Mouse (Mus musculus): ENCODE data around the gene Tiparp. TPM values are rescaled to one million over a fixed set of nuclear protein-coding genes. Genes with fewer than 3 reads are reported as not detected.

Tiparp gene
- polyA plus RNA-seq, 1 experiment from 2014 or later = 18.0 TPM

DNA sequence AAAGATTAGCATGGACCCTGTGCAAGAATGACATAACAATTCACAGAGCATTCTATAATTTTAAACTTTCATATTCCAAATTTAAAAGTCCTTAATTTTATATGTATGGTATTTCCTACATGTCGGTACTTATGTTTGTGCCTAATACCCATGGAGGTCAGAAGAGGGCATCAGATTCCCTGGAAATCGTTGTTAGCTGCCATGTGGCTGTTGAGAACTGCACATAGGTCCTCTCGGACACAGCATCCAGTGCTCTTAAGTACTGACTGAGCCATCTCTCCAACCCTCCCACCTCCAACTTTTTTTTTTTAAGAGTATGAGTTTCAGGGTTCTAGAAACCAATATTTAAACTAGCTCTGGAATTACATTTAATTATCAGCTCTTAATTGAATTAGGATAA, 2.5 kb upstream of the Tiparp start:
- no peak overlapping the region for H3K4me2 ChIP-seq
- H3K27me3 ChIP-seq (replicated peaks; ENCODE audit: control insufficient read depth, insufficient read depth, low read length) = no peaks in the 10 kb centered on the region
- no peak overlapping the region for H3K27ac ChIP-seq (ENCODE audit: low read depth, low read length)
- ATAC-seq (replicated peaks; ENCODE audit: low FRiP score) (no peak), DNase-seq (ENCODE audit: low spot score) (no peak)
- no peaks in the 10 kb centered on the region for H3K9me3 ChIP-seq (ENCODE audit: control insufficient read depth, low read length)
- WGBS = 72% methylated on average over 3 of the region's 3 CpGs
- H3K36me3 ChIP-seq (ENCODE audit: control insufficient read depth, insufficient read depth, low read length) = no peaks in the 10 kb centered on the region
- H3K9ac ChIP-seq (ENCODE audit: low read depth, low read length) = no peak overlapping the region
- no peaks in the 10 kb centered on the region for H3K4me1 ChIP-seq (replicated peaks; ENCODE audit: control insufficient read depth, insufficient read depth, low read length)
- H3K4me3 ChIP-seq (ENCODE audit: low read depth, low read length) = no peak overlapping the region

DNA sequence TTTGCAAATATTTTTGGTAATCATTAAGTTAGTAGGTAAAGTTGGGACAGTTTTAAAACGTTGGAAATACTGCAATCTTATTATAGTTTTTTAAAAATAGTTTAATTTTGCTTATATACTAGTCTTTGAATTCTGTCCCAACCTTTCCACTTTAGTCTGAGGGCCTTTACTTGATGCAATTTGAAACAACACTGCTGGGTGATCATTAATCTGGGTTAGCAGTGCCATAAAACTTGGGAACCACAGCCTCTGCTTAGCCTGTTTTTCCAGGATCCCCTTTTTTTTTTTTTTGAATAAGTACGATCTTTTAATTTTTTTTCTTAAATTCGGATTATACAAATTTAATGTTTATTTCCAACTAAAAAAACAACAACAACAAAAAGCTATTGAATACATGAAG, 1.0 kb upstream of the Tiparp start:
- H3K4me3 ChIP-seq (ENCODE audit: low read depth, low read length) = peak overlapping the region; percentile 88
- H3K9ac ChIP-seq (ENCODE audit: low read depth, low read length) = peak overlapping the region; percentile 90; the same call in 1 of the 2 replicates
- ATAC-seq (replicated peaks; ENCODE audit: low FRiP score) = no peak
- no peak for DNase-seq (ENCODE audit: low spot score)
- 18% methylated on average over 3 of the region's 3 CpGs for WGBS
- no peaks in the 10 kb centered on the region for H3K27me3 ChIP-seq (replicated peaks; ENCODE audit: control insufficient read depth, insufficient read depth, low read length)
- no peaks in the 10 kb centered on the region for H3K36me3 ChIP-seq (ENCODE audit: control insufficient read depth, insufficient read depth, low read length)
- H3K27ac ChIP-seq (ENCODE audit: low read depth, low read length) = no peak overlapping the region
- H3K9me3 ChIP-seq (ENCODE audit: control insufficient read depth, low read length) = no peaks in the 10 kb centered on the region
- peak overlapping the region; percentile 81 for H3K4me2 ChIP-seq
- H3K4me1 ChIP-seq (replicated peaks; ENCODE audit: control insufficient read depth, insufficient read depth, low read length) = no peaks in the 10 kb centered on the region; the same call in 1 of the 2 replicates

DNA sequence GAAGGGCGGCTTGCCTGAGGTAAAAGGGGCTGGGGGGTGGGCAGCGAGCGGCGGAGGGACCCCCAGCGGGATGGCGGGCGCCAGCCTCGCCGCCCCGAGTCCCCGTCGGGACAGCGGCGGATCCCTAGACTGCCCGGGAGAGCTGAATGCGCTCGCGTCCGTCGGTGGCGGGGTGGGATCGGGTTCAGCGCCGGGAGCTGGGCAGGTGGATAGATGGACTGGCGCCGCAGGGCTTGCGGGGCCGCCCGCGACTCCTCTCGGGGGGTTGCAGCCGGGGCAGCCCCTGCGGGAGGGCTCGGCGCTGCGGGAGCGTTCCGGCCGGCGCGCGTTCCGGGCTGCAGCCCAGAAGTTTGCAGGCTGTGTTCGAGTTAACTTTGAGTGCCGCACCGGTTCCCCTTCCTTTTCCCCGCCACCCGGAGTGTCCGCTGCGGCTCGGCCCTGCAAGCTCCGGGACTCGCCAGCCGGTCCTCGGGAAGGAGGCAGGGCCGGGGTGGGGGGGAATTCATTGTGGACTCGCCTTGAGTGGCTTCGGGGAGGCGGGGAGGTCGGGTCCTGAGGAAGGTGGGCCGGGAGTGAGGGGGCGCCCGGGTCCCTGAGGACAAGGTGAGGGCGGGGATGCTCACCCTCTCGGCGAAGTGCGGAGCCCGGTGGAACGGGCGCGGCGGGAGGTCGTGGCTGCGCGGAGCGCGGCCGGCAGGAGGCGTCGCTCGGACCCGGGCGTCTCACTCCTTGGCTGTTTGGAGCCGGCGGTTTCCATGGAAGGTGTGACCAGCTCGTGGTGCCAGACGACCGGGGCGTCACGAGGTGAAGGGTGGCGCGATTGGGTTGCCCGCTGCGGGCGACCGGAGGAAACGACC, 632 bp downstream of the Tiparp start:
- Histone ChIP-seq H3K9ac (ENCODE audit: low read depth, low read length) (peak overlapping the region; percentile 90), H3K4me3 (ENCODE audit: low read depth, low read length) (peak overlapping the region; percentile 88), H3K4me2 (peak overlapping the region; percentile 81), H3K36me3 (ENCODE audit: control insufficient read depth, insufficient read depth, low read length) (no peaks in the 10 kb centered on the region), H3K27me3 (replicated peaks; ENCODE audit: control insufficient read depth, insufficient read depth, low read length) (no peaks in the 10 kb centered on the region), H3K4me1 (replicated peaks; ENCODE audit: control insufficient read depth, insufficient read depth, low read length) (no peaks in the 10 kb centered on the region; the same call in 1 of the 2 replicates), H3K27ac (ENCODE audit: low read depth, low read length) (peak overlapping the region; percentile 86), H3K9me3 (ENCODE audit: control insufficient read depth, low read length) (no peaks in the 10 kb centered on the region)
- DNase-seq (ENCODE audit: low spot score) (peak; percentile 79), ATAC-seq (replicated peaks; ENCODE audit: low FRiP score) (peak; percentile 39)
- WGBS = under 1% methylated on average over 86 of the region's 97 CpGs

DNA sequence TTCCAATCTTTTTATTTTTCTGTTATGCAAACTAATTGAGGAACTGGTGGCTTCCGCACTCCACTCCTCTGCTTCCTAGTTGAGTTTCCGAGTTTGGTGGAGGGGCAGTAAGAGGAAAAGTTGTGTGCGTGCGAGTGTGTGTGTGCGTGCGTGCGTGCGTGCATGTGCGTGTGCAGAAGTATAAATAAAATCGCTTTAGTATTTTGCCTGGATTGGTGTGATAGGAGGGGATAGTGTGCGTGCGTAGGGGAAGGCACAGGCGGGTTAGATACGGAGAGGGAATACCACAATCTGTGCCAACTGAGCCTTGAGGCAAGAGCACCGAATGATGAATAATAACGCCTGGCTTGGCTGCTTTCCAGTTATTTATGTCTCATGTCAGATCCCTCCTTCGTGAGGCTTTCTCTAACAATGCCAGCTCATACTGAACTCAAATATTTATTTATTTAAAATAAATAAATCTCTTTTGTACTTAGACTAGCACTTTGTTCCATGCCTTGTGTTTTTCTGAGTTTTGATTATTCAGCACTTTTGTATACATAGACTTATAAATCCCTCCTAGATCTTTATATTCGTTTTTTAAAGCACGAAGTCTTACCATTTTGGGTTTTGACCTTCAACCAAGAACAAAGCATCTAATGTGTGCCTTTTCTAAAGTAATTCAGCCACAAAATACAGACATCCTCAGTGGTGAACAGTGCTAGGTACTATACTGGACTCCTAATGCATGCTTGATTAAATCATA, 1.4 kb downstream of the Tiparp start:
- H3K9ac ChIP-seq (ENCODE audit: low read depth, low read length) = peak overlapping the region; percentile 90
- peak overlapping the region; percentile 81 for H3K4me2 ChIP-seq
- no peaks in the 10 kb centered on the region for H3K36me3 ChIP-seq (ENCODE audit: control insufficient read depth, insufficient read depth, low read length)
- H3K4me1 ChIP-seq (replicated peaks; ENCODE audit: control insufficient read depth, insufficient read depth, low read length) = peaks cover 2% of the 10 kb centered on the region; the same call in 1 of the 2 replicates
- no peaks in the 10 kb centered on the region for H3K9me3 ChIP-seq (ENCODE audit: control insufficient read depth, low read length)
- peak overlapping the region; percentile 35; the same call in 1 of the 2 replicates for H3K27ac ChIP-seq (ENCODE audit: low read depth, low read length)
- H3K4me3 ChIP-seq (ENCODE audit: low read depth, low read length) = peak overlapping the region; percentile 88
- H3K27me3 ChIP-seq (replicated peaks; ENCODE audit: control insufficient read depth, insufficient read depth, low read length) = no peaks in the 10 kb centered on the region
- DNase-seq (ENCODE audit: low spot score) (no peak), ATAC-seq (replicated peaks; ENCODE audit: low FRiP score) (no peak)
- 4% methylated on average over 19 of the region's 19 CpGs for WGBS

DNA sequence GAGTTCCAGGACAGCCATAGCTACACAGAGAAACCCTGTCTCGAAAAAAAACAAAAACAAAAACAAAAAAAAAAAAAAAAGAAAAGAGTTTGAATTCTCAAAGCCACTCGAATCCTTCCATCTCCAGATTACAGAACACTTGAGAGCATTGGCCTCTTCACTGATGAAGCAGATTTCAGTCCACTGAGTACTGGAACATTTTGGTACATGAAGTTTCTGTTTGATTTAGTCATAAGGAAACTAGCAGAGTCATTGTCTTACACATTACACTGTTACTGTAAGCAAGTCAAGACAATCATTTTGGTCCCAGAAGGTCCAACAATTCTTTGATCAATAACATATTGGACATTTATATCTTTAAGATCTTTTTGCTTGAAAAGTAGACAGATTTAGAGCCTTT, 4.8 kb downstream of the Tiparp start:
- Histone ChIP-seq H3K27me3 (replicated peaks; ENCODE audit: control insufficient read depth, insufficient read depth, low read length) (no peaks in the 10 kb centered on the region), H3K4me2 (no peak overlapping the region), H3K4me3 (ENCODE audit: low read depth, low read length) (no peak overlapping the region), H3K27ac (ENCODE audit: low read depth, low read length) (no peak overlapping the region), H3K4me1 (replicated peaks; ENCODE audit: control insufficient read depth, insufficient read depth, low read length) (peaks cover 2% of the 10 kb centered on the region; the same call in 1 of the 2 replicates), H3K9me3 (ENCODE audit: control insufficient read depth, low read length) (no peaks in the 10 kb centered on the region), H3K36me3 (ENCODE audit: control insufficient read depth, insufficient read depth, low read length) (no peaks in the 10 kb centered on the region), H3K9ac (ENCODE audit: low read depth, low read length) (no peak overlapping the region)
- DNase-seq (ENCODE audit: low spot score) (no peak), ATAC-seq (replicated peaks; ENCODE audit: low FRiP score) (no peak)
- WGBS = 85% methylated on average over 2 of the region's 2 CpGs

DNA sequence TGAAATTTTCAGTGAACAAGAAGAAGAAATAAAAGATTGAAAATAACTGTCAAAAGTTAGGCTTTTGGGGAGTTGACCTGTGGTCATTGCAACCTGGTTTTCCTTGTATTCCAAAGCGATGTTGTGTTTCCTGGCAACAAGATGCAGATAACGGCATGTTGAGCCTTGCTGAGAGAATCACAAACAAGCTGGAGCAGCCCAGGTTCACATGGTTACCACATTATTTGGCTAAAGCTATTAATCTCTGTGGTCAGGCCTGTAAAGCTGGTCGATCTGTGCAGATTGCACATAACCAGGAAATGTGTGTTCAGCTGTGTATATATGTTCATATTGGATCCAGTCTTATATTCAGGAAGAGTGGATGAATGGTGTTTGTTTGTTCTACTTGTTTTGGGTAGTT, 5.4 kb downstream of the Tiparp start:
- no peaks in the 10 kb centered on the region for H3K27me3 ChIP-seq (replicated peaks; ENCODE audit: control insufficient read depth, insufficient read depth, low read length)
- H3K27ac ChIP-seq (ENCODE audit: low read depth, low read length) = no peak overlapping the region
- H3K4me3 ChIP-seq (ENCODE audit: low read depth, low read length) = no peak overlapping the region
- no peaks in the 10 kb centered on the region for H3K36me3 ChIP-seq (ENCODE audit: control insufficient read depth, insufficient read depth, low read length)
- H3K4me2 ChIP-seq = no peak overlapping the region
- no peaks in the 10 kb centered on the region for H3K9me3 ChIP-seq (ENCODE audit: control insufficient read depth, low read length)
- H3K9ac ChIP-seq (ENCODE audit: low read depth, low read length) = no peak overlapping the region
- ATAC-seq (replicated peaks; ENCODE audit: low FRiP score) = no peak
- 63% methylated on average over 3 of the region's 3 CpGs for WGBS
- no peak for DNase-seq (ENCODE audit: low spot score)
- peaks cover 2% of the 10 kb centered on the region; the same call in 1 of the 2 replicates for H3K4me1 ChIP-seq (replicated peaks; ENCODE audit: control insufficient read depth, insufficient read depth, low read length)

DNA sequence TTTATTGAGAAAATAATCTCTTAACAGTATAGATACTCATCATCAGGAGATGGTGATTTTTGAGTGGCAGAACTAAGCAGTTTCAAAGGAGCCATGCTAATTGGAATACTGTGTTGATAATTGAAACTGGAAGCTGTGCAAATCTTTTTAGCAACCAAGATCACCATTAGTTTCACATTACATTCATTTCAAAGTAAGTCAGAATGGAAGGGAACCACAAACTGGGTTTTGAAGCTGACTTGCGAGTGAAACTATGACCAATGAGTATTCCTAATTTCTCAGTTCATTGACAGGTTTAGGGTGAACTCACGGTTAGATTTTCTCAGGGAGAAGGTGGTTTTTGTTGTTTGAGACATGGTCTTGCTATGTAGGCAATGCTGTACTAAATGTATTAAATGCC, 6.3 kb downstream of the Tiparp start:
- WGBS = 74% methylated on average over 2 of the region's 2 CpGs
- no peak overlapping the region for H3K4me2 ChIP-seq
- no peak overlapping the region for H3K27ac ChIP-seq (ENCODE audit: low read depth, low read length)
- H3K9me3 ChIP-seq (ENCODE audit: control insufficient read depth, low read length) = no peaks in the 10 kb centered on the region
- DNase-seq (ENCODE audit: low spot score) = no peak
- peaks cover 2% of the 10 kb centered on the region; the same call in 1 of the 2 replicates for H3K4me1 ChIP-seq (replicated peaks; ENCODE audit: control insufficient read depth, insufficient read depth, low read length)
- no peak for ATAC-seq (replicated peaks; ENCODE audit: low FRiP score)
- no peaks in the 10 kb centered on the region for H3K36me3 ChIP-seq (ENCODE audit: control insufficient read depth, insufficient read depth, low read length)
- H3K9ac ChIP-seq (ENCODE audit: low read depth, low read length) = no peak overlapping the region
- no peaks in the 10 kb centered on the region for H3K27me3 ChIP-seq (replicated peaks; ENCODE audit: control insufficient read depth, insufficient read depth, low read length)
- no peak overlapping the region for H3K4me3 ChIP-seq (ENCODE audit: low read depth, low read length)

DNA sequence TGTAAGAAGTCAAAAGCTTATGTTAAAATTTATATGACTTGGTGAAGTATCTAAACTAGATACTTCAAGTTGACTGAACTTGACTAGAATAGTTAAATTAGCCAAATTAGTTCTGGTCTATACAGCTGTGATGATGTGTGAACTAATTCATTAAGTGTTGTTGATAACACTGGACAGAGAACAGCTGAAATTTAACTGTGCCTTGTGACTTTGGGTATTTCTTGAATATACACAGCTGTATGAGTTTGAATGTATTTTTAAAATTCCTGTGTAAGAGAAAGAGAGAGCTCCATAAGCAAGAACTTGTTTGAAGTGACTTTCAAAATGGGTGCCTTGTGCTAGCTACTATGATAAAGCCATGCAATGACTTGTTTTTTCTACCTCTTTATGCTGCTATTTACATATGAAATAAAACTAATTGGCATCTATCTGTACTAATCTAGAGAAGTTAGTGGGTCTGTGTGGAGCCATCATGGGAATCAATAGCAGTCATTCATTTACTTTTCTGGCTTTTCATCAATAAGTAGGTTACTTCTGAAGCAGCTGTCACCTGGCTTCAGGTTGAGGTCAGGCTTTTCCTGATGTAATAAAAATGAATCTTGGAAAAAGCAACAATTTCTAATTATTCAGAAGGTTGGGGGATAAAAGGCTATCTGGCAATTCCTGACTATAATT, 7.0 kb downstream of the Tiparp start:
- H3K9ac ChIP-seq (ENCODE audit: low read depth, low read length) = no peak overlapping the region
- no peak for ATAC-seq (replicated peaks; ENCODE audit: low FRiP score)

More for the DNA sequence above, 7.0 kb downstream of the Tiparp start:
- Histone ChIP-seq H3K4me2 (no peak overlapping the region), H3K27ac (ENCODE audit: low read depth, low read length) (no peak overlapping the region), H3K36me3 (ENCODE audit: control insufficient read depth, insufficient read depth, low read length) (no peaks in the 10 kb centered on the region), H3K27me3 (replicated peaks; ENCODE audit: control insufficient read depth, insufficient read depth, low read length) (no peaks in the 10 kb centered on the region), H3K4me1 (replicated peaks; ENCODE audit: control insufficient read depth, insufficient read depth, low read length) (peaks cover 2% of the 10 kb centered on the region; the same call in 1 of the 2 replicates), H3K4me3 (ENCODE audit: low read depth, low read length) (no peak overlapping the region), H3K9me3 (ENCODE audit: control insufficient read depth, low read length) (no peaks in the 10 kb centered on the region)
- DNase-seq (ENCODE audit: low spot score) = no peak
